Mouse (Mus musculus): Measurements from ENCODE around the gene Olfr1112. TPM values are rescaled to one million over a fixed set of nuclear protein-coding genes. Genes with fewer than 3 reads are reported as not detected.
"Not testable (repeated sequence)": the region's sequence is repeated elsewhere in the genome, so short reads cannot be mapped to it uniquely, and the experiment has no call there.

The Olfr1112 gene
- polyA plus RNA-seq (2016; fragmentation: Nextera tagmentation; extraction: Ambion mirVana), result not detected in 2 replicates

GRCm38 (mm10) chr2:87187498-87187897 is at the start of gene Olfr1112:
Olfr1112 (plus strand) TSS chr2:87187798.
- no peak within 1 kb of the TSS for H3K4me3 ChIP-seq
- no peaks in the 10 kb centered on the region for H3K9me3 ChIP-seq
- H3K9ac ChIP-seq (replicated peaks), result no peak within 1 kb of the TSS
- no peaks in the 10 kb centered on the region for H3K4me1 ChIP-seq
- ATAC-seq (ENCODE audit: low FRiP score, low read depth), result no peak
- 83% methylated on average over 1 of the region's 1 CpGs for WGBS
- H3K36me3 ChIP-seq, result no peaks in the 10 kb centered on the region
- H3K27me3 ChIP-seq, result no peaks in the 10 kb centered on the region
- no peak within 1 kb of the TSS for H3K4me2 ChIP-seq (replicated peaks)
- no peak within 1 kb of the TSS for H3K27ac ChIP-seq (replicated peaks)

- H3K9me3 ChIP-seq, result no peaks in the 10 kb centered on the region
- no peak within 1 kb of the TSS for H3K4me3 ChIP-seq
- H3K27ac ChIP-seq (replicated peaks), result no peak within 1 kb of the TSS
- H3K9ac ChIP-seq (replicated peaks), result no peak within 1 kb of the TSS
- H3K27me3 ChIP-seq, result no peaks in the 10 kb centered on the region
- ATAC-seq (ENCODE audit: low FRiP score, low read depth), result no peak
- no peaks in the 10 kb centered on the region for H3K36me3 ChIP-seq
- H3K4me2 ChIP-seq (replicated peaks), result no peak within 1 kb of the TSS
- no peaks in the 10 kb centered on the region for H3K4me1 ChIP-seq
- WGBS, result 84% methylated on average over 1 of the region's 1 CpGs
Observed at GRCm38 (mm10) chr2:87140200-87140599, 47.4 kb upstream of the Olfr1112 start, which contains the start of gene Olfr1110. Olfr1110 (minus strand) TSS chr2:87140300.

- ATAC-seq (ENCODE audit: low FRiP score, low read depth), result no peak
- no peak within 1 kb of the TSS for H3K9ac ChIP-seq (replicated peaks)
Observed at GRCm38 (mm10) chr2:87152524-87152923, 35.1 kb upstream of the Olfr1112 start, which contains the start of gene Olfr1111. Olfr1111 (minus strand) TSS chr2:87152624.

GRCm38 (mm10) chr2:87167731-87168130 is 19.9 kb upstream of the Olfr1112 start:
- H3K4me2 ChIP-seq (replicated peaks); H3K4me3 ChIP-seq; H3K27me3 ChIP-seq; H3K4me1 ChIP-seq; H3K36me3 ChIP-seq; H3K27ac ChIP-seq (replicated peaks); H3K9me3 ChIP-seq; ATAC-seq (ENCODE audit: low FRiP score, low read depth); H3K9ac ChIP-seq (replicated peaks): not testable (repeated sequence)
- 83% methylated on average over 2 of the region's 2 CpGs for WGBS

More at GRCm38 (mm10) chr2:87152524-87152923, 35.1 kb upstream of the Olfr1112 start, which contains the start of gene Olfr1111:
- H3K9me3 ChIP-seq, result no peaks in the 10 kb centered on the region
- no peaks in the 10 kb centered on the region for H3K4me1 ChIP-seq
- no peak within 1 kb of the TSS for H3K4me3 ChIP-seq
- no peak within 1 kb of the TSS for H3K4me2 ChIP-seq (replicated peaks)
- no peaks in the 10 kb centered on the region for H3K27me3 ChIP-seq
- no peak within 1 kb of the TSS for H3K27ac ChIP-seq (replicated peaks)
- H3K36me3 ChIP-seq, result no peaks in the 10 kb centered on the region

- 90% methylated on average over 2 of the region's 2 CpGs for WGBS
- H3K27ac ChIP-seq (replicated peaks), result no peak within 1 kb of the TSS
Observed at GRCm38 (mm10) chr2:87208670-87209069, 21.1 kb downstream of the Olfr1112 start, which contains the start of gene Olfr1113. Olfr1113 (plus strand) TSS chr2:87208970.

More at GRCm38 (mm10) chr2:87208670-87209069, 21.1 kb downstream of the Olfr1112 start, which contains the start of gene Olfr1113:
- no peak within 1 kb of the TSS for H3K9ac ChIP-seq (replicated peaks)
- H3K27me3 ChIP-seq, result no peaks in the 10 kb centered on the region
- no peaks in the 10 kb centered on the region for H3K36me3 ChIP-seq
- no peak within 1 kb of the TSS for H3K4me3 ChIP-seq
- no peaks in the 10 kb centered on the region for H3K9me3 ChIP-seq
- no peaks in the 10 kb centered on the region for H3K4me1 ChIP-seq
- no peak within 1 kb of the TSS for H3K4me2 ChIP-seq (replicated peaks)
- ATAC-seq (ENCODE audit: low FRiP score, low read depth), result no peak

Other genes with a start within 250 kb of the Olfr1112 start
- gene Olfr1099, start 227.1 kb upstream of the Olfr1112 start, polyA plus RNA-seq (2016; fragmentation: Nextera tagmentation; extraction: Ambion mirVana), result not detected in 2 replicates
- gene Olfr1100, start 207.8 kb upstream of the Olfr1112 start, polyA plus RNA-seq (2016; fragmentation: Nextera tagmentation; extraction: Ambion mirVana), result not detected in 2 replicates
- gene Olfr1101, start 196.6 kb upstream of the Olfr1112 start, polyA plus RNA-seq (2016; fragmentation: Nextera tagmentation; extraction: Ambion mirVana), result not detected in 2 replicates
- not detected in 2 replicates for gene Olfr1102, start 189.4 kb upstream of the Olfr1112 start, polyA plus RNA-seq (2016; fragmentation: Nextera tagmentation; extraction: Ambion mirVana)
- gene Olfr1104, start 160.7 kb upstream of the Olfr1112 start, polyA plus RNA-seq (2016; fragmentation: Nextera tagmentation; extraction: Ambion mirVana), result not detected in 2 replicates
- gene Olfr1105, start 151.3 kb upstream of the Olfr1112 start, polyA plus RNA-seq (2016; fragmentation: Nextera tagmentation; extraction: Ambion mirVana), result not detected in 2 replicates
- not detected in 2 replicates for gene Olfr1106, start 135.5 kb upstream of the Olfr1112 start, polyA plus RNA-seq (2016; fragmentation: Nextera tagmentation; extraction: Ambion mirVana)
- not detected in 2 replicates for gene Olfr1107, start 112.0 kb upstream of the Olfr1112 start, polyA plus RNA-seq (2016; fragmentation: Nextera tagmentation; extraction: Ambion mirVana)
- gene Olfr1109, start 91.8 kb upstream of the Olfr1112 start, polyA plus RNA-seq (2016; fragmentation: Nextera tagmentation; extraction: Ambion mirVana), result not detected in 2 replicates
- not detected in 2 replicates for gene Olfr259, start 73.2 kb upstream of the Olfr1112 start, polyA plus RNA-seq (2016; fragmentation: Nextera tagmentation; extraction: Ambion mirVana)
- not detected in 2 replicates for gene Olfr1110, start 47.5 kb upstream of the Olfr1112 start, polyA plus RNA-seq (2016; fragmentation: Nextera tagmentation; extraction: Ambion mirVana)
- not detected in 2 replicates for gene Olfr1111, start 35.2 kb upstream of the Olfr1112 start, polyA plus RNA-seq (2016; fragmentation: Nextera tagmentation; extraction: Ambion mirVana)
- not detected in 2 replicates for gene Olfr1113, start 21.2 kb downstream of the Olfr1112 start, polyA plus RNA-seq (2016; fragmentation: Nextera tagmentation; extraction: Ambion mirVana)
- not detected in 2 replicates for gene Olfr1115, start 60.2 kb downstream of the Olfr1112 start, polyA plus RNA-seq (2016; fragmentation: Nextera tagmentation; extraction: Ambion mirVana)
- gene Olfr1116, start 79.7 kb downstream of the Olfr1112 start, polyA plus RNA-seq (2016; fragmentation: Nextera tagmentation; extraction: Ambion mirVana), result not detected in 2 replicates
- gene Olfr1118, start 119.8 kb downstream of the Olfr1112 start, polyA plus RNA-seq (2016; fragmentation: Nextera tagmentation; extraction: Ambion mirVana), result not detected in 2 replicates
- not detected in 2 replicates for gene Olfr1120, start 167.0 kb downstream of the Olfr1112 start, polyA plus RNA-seq (2016; fragmentation: Nextera tagmentation; extraction: Ambion mirVana)
- not detected in 2 replicates for gene Olfr1121, start 182.1 kb downstream of the Olfr1112 start, polyA plus RNA-seq (2016; fragmentation: Nextera tagmentation; extraction: Ambion mirVana)
- gene Olfr1122, start 198.1 kb downstream of the Olfr1112 start, polyA plus RNA-seq (2016; fragmentation: Nextera tagmentation; extraction: Ambion mirVana), result not detected in 2 replicates
- not detected in 2 replicates for gene Olfr1123, start 228.8 kb downstream of the Olfr1112 start, polyA plus RNA-seq (2016; fragmentation: Nextera tagmentation; extraction: Ambion mirVana)
- gene Olfr1124, start 242.5 kb downstream of the Olfr1112 start, polyA plus RNA-seq (2016; fragmentation: Nextera tagmentation; extraction: Ambion mirVana), result 0.09 and 0.16 TPM in 2 replicates

All from midbrain, embryonic 12.5 days (tissue).